ENCODE assay signal across 8 mouse cellular contexts in the genomic region with DNA sequence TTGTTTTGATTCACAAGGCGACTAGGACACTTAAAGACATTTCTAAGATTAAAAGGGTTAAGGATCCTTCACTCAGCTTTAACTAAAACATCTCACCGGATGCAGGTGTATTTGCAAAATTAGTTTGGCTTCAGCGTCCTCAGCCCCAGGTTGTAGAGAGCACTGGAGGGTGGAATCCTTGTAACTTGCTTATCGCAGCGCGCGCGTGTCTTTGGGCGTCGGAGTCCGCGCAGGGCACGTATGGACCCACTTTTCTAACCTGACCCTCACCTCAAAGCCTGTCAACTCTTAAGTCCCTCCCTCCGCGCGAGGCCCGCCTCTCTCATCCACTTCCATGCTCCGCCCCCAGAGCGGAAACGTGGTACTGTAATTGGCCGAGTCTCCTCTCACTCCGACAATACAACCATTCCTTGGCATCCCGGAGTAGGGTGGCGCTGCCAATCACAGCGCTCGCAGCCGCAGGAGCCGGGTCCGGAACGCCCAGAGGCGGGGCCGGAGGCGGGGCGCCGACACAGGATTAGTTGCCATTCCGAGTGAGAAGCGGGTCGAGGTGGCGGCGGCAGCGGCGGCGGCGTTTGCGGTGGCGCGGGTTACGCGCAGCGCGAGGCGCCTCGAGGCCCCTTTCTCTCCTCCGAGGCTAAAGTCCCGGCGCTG. TPM values are rescaled to one million over a fixed set of nuclear protein-coding genes. Genes with fewer than 3 reads are reported as not detected.
DNase-seq lines count a peak whose midpoint lies in the region; ATAC-seq and TF ChIP-seq lines count a peak whose summit lies in the region.

No protein-coding gene starts in this region.

- DNase-seq in 3T3-L1 (ENCODE audit: low read depth, low spot score): peak; percentile 100
- DNase-seq in adrenal gland, postnatal 4 days (ENCODE audit: low spot score in 2 of 2): peak; percentile 96 to 97
- DNase-seq in embryonic facial prominence, embryonic 14.5 days (ENCODE audit: low spot score): peak; percentile 99
- DNase-seq in heart, adult 2 months: peak; percentile 99 to 100
- DNase-seq in kidney, adult 8-10 months: peak; percentile 99 to 100
- DNase-seq in spleen, postnatal 10 days (ENCODE audit: low spot score in 2 of 2): peak; percentile 96 to 99

- TF ChIP-seq EP300 in heart, adult 2 months (IDR thresholded peaks at IDR 0.05; ENCODE audit: insufficient read depth, low read depth, low read length): 0 out of 2 replicates have a peak, but pooled peaks have one; percentile 33

- H3K27me3 ChIP-seq in embryonic facial prominence, embryonic 14.5 days (replicated peaks; ENCODE audit: control insufficient read depth, insufficient read depth, low read length): no peaks in the 10 kb centered on the region
- H3K27me3 ChIP-seq in heart, adult 2 months (ENCODE audit: control insufficient read depth, insufficient read depth, low read length): no peaks in the 10 kb centered on the region
- no peaks in the 10 kb centered on the region for H3K27me3 ChIP-seq in limb, embryonic 13.5 days
- no peaks in the 10 kb centered on the region for H3K27me3 ChIP-seq in midbrain, embryonic 16.5 days (ENCODE audit: control insufficient read depth, insufficient read depth, low read depth, low read length)

- no peaks in the 10 kb centered on the region for H3K36me3 ChIP-seq in embryonic facial prominence, embryonic 14.5 days (ENCODE audit: control insufficient read depth, insufficient read depth, low read length)
- peaks cover 6% of the 10 kb centered on the region for H3K36me3 ChIP-seq in heart, adult 2 months (ENCODE audit: control insufficient read depth, insufficient read depth, low read length)
- no peaks in the 10 kb centered on the region for H3K36me3 ChIP-seq in limb, embryonic 13.5 days
- H3K36me3 ChIP-seq in midbrain, embryonic 16.5 days (ENCODE audit: control insufficient read depth, insufficient read depth, low read length): no peaks in the 10 kb centered on the region

- H3K79me2 ChIP-seq in heart, adult 2 months (replicated peaks; ENCODE audit: control insufficient read depth, insufficient read depth, low read length): peaks cover 2% of the 10 kb centered on the region; the same call in 1 of the 2 replicates

- WGBS in embryonic facial prominence, embryonic 14.5 days: under 1% methylated on average over 24 of the region's 56 CpGs
- WGBS in heart, adult 2 months: under 1% methylated on average over 56 of the region's 56 CpGs
- under 1% methylated on average over 45 of the region's 56 CpGs for WGBS in limb, embryonic 13.5 days
- under 1% methylated on average over 56 of the region's 56 CpGs for WGBS in midbrain, embryonic 16.5 days

- no peaks in the 10 kb centered on the region for H3K9me3 ChIP-seq in embryonic facial prominence, embryonic 14.5 days (ENCODE audit: control insufficient read depth, low read length)
- H3K9me3 ChIP-seq in limb, embryonic 13.5 days: no peaks in the 10 kb centered on the region
- no peaks in the 10 kb centered on the region for H3K9me3 ChIP-seq in midbrain, embryonic 16.5 days (replicated peaks; ENCODE audit: control insufficient read depth, low read length, poor library complexity, severe bottlenecking)

- peak overlapping the region; percentile 95 for H3K9ac ChIP-seq in embryonic facial prominence, embryonic 14.5 days (ENCODE audit: low read depth, low read length)
- H3K9ac ChIP-seq in heart, adult 2 months (ENCODE audit: low read depth, low read length): peak overlapping the region; percentile 92
- peak overlapping the region; percentile 99 for H3K9ac ChIP-seq in limb, embryonic 13.5 days
- H3K9ac ChIP-seq in midbrain, embryonic 16.5 days (ENCODE audit: low read depth, low read length): peak overlapping the region; percentile 88

- TF ChIP-seq POLR2A in heart, adult 2 months (IDR thresholded peaks at IDR 0.05; ENCODE audit: insufficient read depth, low read depth, low read length): peak; percentile 77

- H3K4me3 ChIP-seq in embryonic facial prominence, embryonic 14.5 days (ENCODE audit: low read depth, low read length): peak overlapping the region; percentile 88
- peak overlapping the region; percentile 62 for H3K4me3 ChIP-seq in heart, adult 2 months
- H3K4me3 ChIP-seq in limb, embryonic 13.5 days: peak overlapping the region; percentile 97
- peak overlapping the region; percentile 83 for H3K4me3 ChIP-seq in midbrain, embryonic 16.5 days (ENCODE audit: low read depth, low read length)

- peaks cover 17% of the 10 kb centered on the region for H3K4me1 ChIP-seq in embryonic facial prominence, embryonic 14.5 days (ENCODE audit: control insufficient read depth, insufficient read depth, low read length)
- H3K4me1 ChIP-seq in heart, adult 2 months (ENCODE audit: control insufficient read depth, insufficient read depth, low read length): peaks cover 2% of the 10 kb centered on the region
- H3K4me1 ChIP-seq in limb, embryonic 13.5 days: peaks cover 22% of the 10 kb centered on the region
- H3K4me1 ChIP-seq in midbrain, embryonic 16.5 days (ENCODE audit: control insufficient read depth, insufficient read depth, low read length): peaks cover 27% of the 10 kb centered on the region

- ATAC-seq in embryonic facial prominence, embryonic 14.5 days (ENCODE audit: low read depth): peak; percentile 99
- ATAC-seq in limb, embryonic 13.5 days (ENCODE audit: low FRiP score, low read depth): peak; percentile 98
- peak; percentile 99 for ATAC-seq in midbrain, embryonic 16.5 days

- peak; percentile 4; the same call in 1 of the 2 replicates for TF ChIP-seq CTCF in heart, adult 2 months (IDR thresholded peaks at IDR 0.05)

- peak overlapping the region; percentile 98 for H3K27ac ChIP-seq in embryonic facial prominence, embryonic 14.5 days (replicated peaks; ENCODE audit: low read depth, low read length)
- peak overlapping the region; percentile 97 for H3K27ac ChIP-seq in heart, adult 2 months
- peak overlapping the region; percentile 99 for H3K27ac ChIP-seq in limb, embryonic 13.5 days
- peak overlapping the region; percentile 100 for H3K27ac ChIP-seq in midbrain, embryonic 16.5 days (ENCODE audit: low read length)

- intact Hi-C loops in heart, adult 2 months (cut with DNase I): loop anchor here (5.0 to 10.0 kb wide), 3 partner anchors 183 to 326 kb away; a partner anchor contains a TSS

- peak overlapping the region; percentile 74 for H3K4me2 ChIP-seq in embryonic facial prominence, embryonic 14.5 days (ENCODE audit: low read depth, low read length)
- peak overlapping the region; percentile 75 for H3K4me2 ChIP-seq in limb, embryonic 13.5 days (replicated peaks)
- peak overlapping the region; percentile 65 for H3K4me2 ChIP-seq in midbrain, embryonic 16.5 days (ENCODE audit: low read length)

RNA-seq across cellular contexts. Expression of a gene that starts 0.4 kb away (rescaled TPM):
- 10 to 100 TPM; 31.6 to 33.3 TPM for total RNA-seq in adrenal gland, postnatal 4 days (2021)
- polyA plus RNA-seq in embryonic facial prominence, embryonic 14.5 days (2014; fragmentation: Nextera tagmentation; extraction: Ambion mirVana): 8.7 and 9.0 TPM in 2 replicates
- 10 to 100 TPM in 1 of 2 experiments, 1 to 10 TPM in 1; 9.0 to 10.7 TPM for total RNA-seq in heart, adult 2 months (2021)
- polyA plus RNA-seq in heart, adult 2 months (2012; rRNA removed): 1.7 and 3.2 TPM in 2 replicates
- 16.1 and 16.6 TPM in 2 replicates for polyA plus RNA-seq in limb, embryonic 13.5 days (2015; fragmentation: Nextera tagmentation; extraction: Ambion mirVana)
- 4.8 and 7.1 TPM in 2 replicates for polyA plus RNA-seq in midbrain, embryonic 16.5 days (2015; fragmentation: Nextera tagmentation; extraction: Ambion mirVana)

Comparison
In these comparisons a context has a peak if more than half of its experiments do, and no peak if none do; other contexts are left out.
1. Peak in every context shown above with its lines: DNase-seq, ATAC-seq, H3K4me3 ChIP-seq and H3K27ac ChIP-seq.